Mouse (Mus musculus): Measurements from ENCODE around the gene Sox4. TPM values are rescaled to one million over a fixed set of nuclear protein-coding genes. Genes with fewer than 3 reads are reported as not detected.

Gene Sox4
- polyA plus RNA-seq (2014; fragmentation: Illumina TruSeq; extraction: RNeasy Lipid Tissue Mini Kit (QIAGEN cat#74804)) = 436 TPM

DNA sequence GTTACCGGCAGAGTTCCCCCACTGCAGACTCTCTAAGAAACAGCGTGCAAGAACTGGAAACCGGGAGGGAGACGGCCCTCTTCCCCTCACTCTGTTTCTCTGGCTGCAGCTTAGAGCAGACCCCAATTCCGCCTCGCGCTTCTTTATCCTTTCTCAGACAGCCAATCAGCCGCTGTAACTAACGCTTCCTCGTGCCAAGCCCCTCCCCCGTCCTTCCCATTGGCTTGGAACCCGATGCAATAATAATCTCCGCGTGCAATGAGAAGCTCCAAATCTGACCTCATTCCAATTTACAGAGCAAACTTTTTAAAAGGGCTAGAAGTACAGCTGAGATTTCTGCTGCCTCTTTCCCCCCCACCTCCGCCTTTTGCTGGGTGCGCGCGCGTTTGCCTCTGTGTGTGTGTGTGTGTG is at the start of gene Sox4:
Sox4 (minus strand) TSS at position 133 of the 411 bp plus-strand sequence.

Measured in ovary, adult 10 weeks (tissue).